Mouse (Mus musculus): Measurements from ENCODE around the gene Smarcd3. TPM values are rescaled to one million over a fixed set of nuclear protein-coding genes. Genes with fewer than 3 reads are reported as not detected.

Gene Smarcd3
- polyA plus RNA-seq, 1 experiment from 2014 or later, result 170 TPM

MicroRNA genes within 50 kb of the gene (microRNA counts, 519-probe panel; counts per million panel counts)
- microRNA mmu-miR-671-3p (not detected), microRNA mmu-miR-671-5p (not detected)

Small RNAs within 50 kb of the gene (microRNA-seq; reads per million reads assigned to microRNA genes)
- 390 reads per million, percentile 73 among the genes with 10 or more reads in this experiment for gene Mir671

Other genes with a start within 250 kb of the Smarcd3 start
- 0.48 and 0.74 TPM in 2 replicates for gene Atg9b, start 232.3 kb downstream of the Smarcd3 start, polyA plus RNA-seq (2014; fragmentation: Nextera tagmentation; extraction: Ambion mirVana)
- gene Abcb8, start 230.7 kb downstream of the Smarcd3 start, polyA plus RNA-seq (2014; fragmentation: Nextera tagmentation; extraction: Ambion mirVana), result 37.1 and 43.1 TPM in 2 replicates
- gene Asic3, start 211.0 kb downstream of the Smarcd3 start, polyA plus RNA-seq (2014; fragmentation: Nextera tagmentation; extraction: Ambion mirVana), result not detected in 2 replicates
- gene Cdk5, start 200.9 kb downstream of the Smarcd3 start, polyA plus RNA-seq (2014; fragmentation: Nextera tagmentation; extraction: Ambion mirVana), result 106 and 113 TPM in 2 replicates
- gene Slc4a2, start 200.6 kb downstream of the Smarcd3 start, polyA plus RNA-seq (2014; fragmentation: Nextera tagmentation; extraction: Ambion mirVana), result 11.5 and 14.6 TPM in 2 replicates
- gene Fastk, start 179.1 kb downstream of the Smarcd3 start, polyA plus RNA-seq (2014; fragmentation: Nextera tagmentation; extraction: Ambion mirVana), result 89.3 and 94.3 TPM in 2 replicates
- gene Tmub1, start 176.6 kb downstream of the Smarcd3 start, polyA plus RNA-seq (2014; fragmentation: Nextera tagmentation; extraction: Ambion mirVana), result 45.5 and 47.5 TPM in 2 replicates
- gene Agap3, start 172.2 kb downstream of the Smarcd3 start, polyA plus RNA-seq (2014; fragmentation: Nextera tagmentation; extraction: Ambion mirVana), result 47.5 and 49.5 TPM in 2 replicates
- gene Gbx1, start 97.2 kb downstream of the Smarcd3 start, polyA plus RNA-seq (2014; fragmentation: Nextera tagmentation; extraction: Ambion mirVana), result 0.49 and 0.51 TPM in 2 replicates
- gene Asb10, start 83.4 kb downstream of the Smarcd3 start, polyA plus RNA-seq (2014; fragmentation: Nextera tagmentation; extraction: Ambion mirVana), result 0.09 and 0.17 TPM in 2 replicates
- 0.06 and 0.09 TPM in 2 replicates for gene 4931409K22Rik, start 67.6 kb downstream of the Smarcd3 start, polyA plus RNA-seq (2014; fragmentation: Nextera tagmentation; extraction: Ambion mirVana)
- 111 and 112 TPM in 2 replicates for gene Abcf2, start 46.9 kb downstream of the Smarcd3 start, polyA plus RNA-seq (2014; fragmentation: Nextera tagmentation; extraction: Ambion mirVana)
- gene Chpf2, start 37.7 kb downstream of the Smarcd3 start, polyA plus RNA-seq (2014; fragmentation: Nextera tagmentation; extraction: Ambion mirVana), result 10.6 and 13.8 TPM in 2 replicates
- gene Nub1, start 61.1 kb upstream of the Smarcd3 start, polyA plus RNA-seq (2014; fragmentation: Nextera tagmentation; extraction: Ambion mirVana), result 59.8 and 65.3 TPM in 2 replicates
- 6.1 and 6.4 TPM in 2 replicates for gene Wdr86, start 106.3 kb upstream of the Smarcd3 start, polyA plus RNA-seq (2014; fragmentation: Nextera tagmentation; extraction: Ambion mirVana)
- 1.8 TPM in 1 of 2 replicates, not detected in the other for gene Crygn, start 133.6 kb upstream of the Smarcd3 start, polyA plus RNA-seq (2014; fragmentation: Nextera tagmentation; extraction: Ambion mirVana)
- gene Rheb, start 218.2 kb upstream of the Smarcd3 start, polyA plus RNA-seq (2014; fragmentation: Nextera tagmentation; extraction: Ambion mirVana), result 229 and 235 TPM in 2 replicates

Measured in forebrain, embryonic 14.5 days (tissue).